In genomic region chr1:47003746-47004145, GRCm38 (mm10) we compare ENCODE assay signal across 26 mouse cellular contexts.
A peak's percentile ranks its signal among the peaks of the same experiment; 100 is the strongest.
DNase-seq lines count a peak whose midpoint lies in the region; ATAC-seq and TF ChIP-seq lines count a peak whose summit lies in the region.
"Had no signal": no experiment of that assay in that cellular context is flagged by ENCODE, and none has a peak within 500 bp of the region (broad histone marks: within the 10 kb centered on the region; RNA-seq: fewer than 3 reads in every experiment).

No protein-coding gene starts in this region.

- peak; percentile 32 for TF ChIP-seq CTCF in layer of hippocampus, adult 2 months (conservative IDR thresholded peaks at IDR 0.05)

- no peak overlapping the region for H3K4me3 ChIP-seq in layer of hippocampus, adult 2 months
- H3K4me3 ChIP-seq: forebrain, embryonic 10.5 days; forebrain, embryonic 13.5 days; gastrocnemius, adult 2 months; heart, embryonic 12.5 days; heart, embryonic 15.5 days; hindbrain, embryonic 10.5 days; hindbrain, embryonic 13.5 days had no signal

- no peak for DNase-seq in frontal cortex, postnatal 25 days (ENCODE audit: low spot score in 2 of 2)
- peak in 1 of 2 experiments; percentile 9 for DNase-seq in layer of hippocampus, adult 2 months (ENCODE audit: low spot score in 2 of 2)
- no peak for DNase-seq in layer of hippocampus, postnatal 25 days (ENCODE audit: extremely low spot score in 1 of 2, low spot score in 1 of 2)
- DNase-seq in left cerebral cortex, postnatal 25 days (ENCODE audit: low spot score in 2 of 2), result peak; percentile 20 to 81
- no peak for DNase-seq in left cerebral cortex, adult 11 months (ENCODE audit: low spot score)
- DNase-seq in gastrocnemius, postnatal 25 days, result no peak
- DNase-seq: adrenal gland, adult 8-10 months; adrenal gland, postnatal 25 days; cerebellum, adult 18-20 months; cerebellum, adult 9-10 months; cerebellum, postnatal 14 days; gastrocnemius, adult 2 months; gastrocnemius, postnatal 14 days; heart, adult 18-20 months; heart, postnatal 10 days; heart, postnatal 36 days had no signal

- 0 out of 2 replicates have a peak overlapping the region, but pooled peaks have one; percentile 14 for H3K27ac ChIP-seq in layer of hippocampus, adult 2 months
- H3K27ac ChIP-seq: forebrain, embryonic 10.5 days; forebrain, embryonic 13.5 days; gastrocnemius, adult 2 months; heart, embryonic 15.5 days; hindbrain, embryonic 10.5 days; hindbrain, embryonic 13.5 days had no signal

- peak; percentile 90 for ATAC-seq in frontal cortex, adult (ENCODE audit: low TSS enrichment)
- ATAC-seq: activated CD4-positive, CD25-positive, alpha-beta regulatory T cell, adult 4 months; forebrain, embryonic 13.5 days; forebrain, embryonic 16.5 days; hindbrain, embryonic 16.5 days had no signal

- intact Hi-C loops in left cerebral cortex, postnatal 25 days (cut with DNase I), result loop anchor here (5.0 kb wide), 1 partner anchor 99 kb away; no protein-coding TSS in a partner anchor

Comparison
In these comparisons a context has a peak if more than half of its experiments do, and no peak if none do; other contexts are left out.
1. DNase-seq: peak in left cerebral cortex, postnatal 25 days (2 of 2); none in frontal cortex, postnatal 25 days (0 of 2), layer of hippocampus, postnatal 25 days (0 of 2), left cerebral cortex, adult 11 months (single experiment) and gastrocnemius, postnatal 25 days (single experiment).